Mouse (Mus musculus) fibroblast of lung, adult 2 months (primary cell): Measurements from ENCODE around the gene Hmgn2.

Source experiments
- DNase-seq: peaks from one replicate; pipeline ENCODE4 v3.0.0-alpha.2; 2011; ENCODE audit warnings: low read depth

The Hmgn2 gene

DNA sequence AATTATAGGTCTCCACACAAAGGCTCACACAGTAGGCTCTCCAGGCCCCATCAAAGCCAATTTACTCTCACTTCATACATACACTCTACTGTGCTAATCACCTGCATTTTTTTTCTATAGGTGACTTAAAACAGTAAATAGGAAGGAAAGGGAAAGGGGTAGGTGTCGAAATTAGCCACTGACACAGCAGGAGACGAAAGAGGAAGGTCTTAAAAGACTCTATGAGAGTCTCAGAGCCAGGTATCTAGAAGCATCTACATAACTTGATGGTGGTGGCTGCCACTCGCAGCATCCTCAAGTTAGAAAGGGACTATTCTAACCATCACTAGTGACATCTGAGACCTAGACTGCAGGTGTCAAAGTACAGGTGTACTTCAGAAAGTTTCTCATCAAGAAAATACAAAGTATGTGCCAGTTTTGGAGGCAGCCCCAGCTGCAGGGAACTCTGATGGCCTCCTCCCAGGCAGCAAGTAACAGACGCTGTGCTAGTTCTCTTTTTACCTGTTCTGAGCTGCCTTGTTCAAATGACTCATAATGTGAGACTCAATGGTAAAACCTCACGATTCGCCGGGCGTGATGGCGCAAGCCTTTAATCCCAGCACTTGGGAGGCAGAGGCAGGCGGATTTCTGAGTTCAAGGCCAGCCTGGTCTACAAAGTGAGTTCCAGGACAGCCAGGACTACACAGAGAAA lies 9.7 kb upstream of the Hmgn2 start:
- DNase-seq = no peak

GRCm38 (mm10) chr4:133971741-133972140 lies 3.3 kb upstream of the Hmgn2 start:
- DNase-seq = no peak

- DNase-seq = no peak
These were observed 2.4 kb upstream of the Hmgn2 start for GRCm38 (mm10) chr4:133970876-133971275.

GRCm38 (mm10) chr4:133970196-133970595 lies 1.7 kb upstream of the Hmgn2 start:
- no peak for DNase-seq

DNA sequence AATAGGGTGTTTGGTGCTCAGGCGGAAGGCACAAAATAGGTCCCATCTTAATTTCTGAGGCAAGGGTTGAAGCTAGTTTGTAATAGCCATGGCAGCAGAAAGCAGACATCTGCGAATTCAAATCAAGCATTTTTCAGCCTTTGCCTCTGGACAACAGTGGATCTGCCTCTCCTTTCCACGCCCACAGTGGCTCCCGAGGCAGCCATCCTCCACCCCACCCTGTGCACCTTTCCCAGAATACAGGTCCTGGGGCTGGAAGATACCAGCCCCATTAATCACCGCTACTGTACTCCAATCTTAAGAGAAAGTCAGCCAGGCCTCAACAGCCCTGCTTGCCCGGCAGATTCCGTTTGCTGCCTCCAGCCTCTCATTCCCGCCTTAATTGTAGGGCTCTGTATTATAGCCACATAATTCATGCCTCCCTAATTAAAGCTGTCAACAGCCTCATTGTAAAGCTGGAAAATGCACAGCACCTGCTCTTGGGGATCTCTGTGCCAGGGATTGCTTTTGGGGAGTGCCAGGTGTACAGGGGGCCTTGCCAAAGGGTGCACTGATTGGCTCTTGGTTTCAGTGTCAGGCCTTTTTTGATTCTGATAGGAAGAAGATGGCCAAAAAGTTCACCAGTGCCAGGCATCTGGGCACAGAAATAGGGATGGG lies 792 bp upstream of the Hmgn2 start:
- no peak for DNase-seq

DNA sequence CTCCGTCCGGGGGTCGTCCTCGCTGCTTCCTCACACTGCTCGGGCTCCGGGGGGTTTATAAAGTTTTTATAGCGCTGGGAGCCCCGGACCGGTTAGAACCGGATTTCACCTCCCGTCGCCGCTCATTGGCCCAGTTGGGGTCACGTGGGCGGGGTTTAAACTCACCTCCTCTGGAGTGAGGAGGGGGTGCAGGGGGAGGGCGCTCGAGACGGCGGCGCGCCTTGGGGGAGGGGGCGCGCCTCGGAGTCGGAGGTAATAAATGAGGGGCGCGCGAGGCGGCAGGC lies 642 bp downstream of the Hmgn2 start:
- DNase-seq = peak; percentile 49

DNA sequence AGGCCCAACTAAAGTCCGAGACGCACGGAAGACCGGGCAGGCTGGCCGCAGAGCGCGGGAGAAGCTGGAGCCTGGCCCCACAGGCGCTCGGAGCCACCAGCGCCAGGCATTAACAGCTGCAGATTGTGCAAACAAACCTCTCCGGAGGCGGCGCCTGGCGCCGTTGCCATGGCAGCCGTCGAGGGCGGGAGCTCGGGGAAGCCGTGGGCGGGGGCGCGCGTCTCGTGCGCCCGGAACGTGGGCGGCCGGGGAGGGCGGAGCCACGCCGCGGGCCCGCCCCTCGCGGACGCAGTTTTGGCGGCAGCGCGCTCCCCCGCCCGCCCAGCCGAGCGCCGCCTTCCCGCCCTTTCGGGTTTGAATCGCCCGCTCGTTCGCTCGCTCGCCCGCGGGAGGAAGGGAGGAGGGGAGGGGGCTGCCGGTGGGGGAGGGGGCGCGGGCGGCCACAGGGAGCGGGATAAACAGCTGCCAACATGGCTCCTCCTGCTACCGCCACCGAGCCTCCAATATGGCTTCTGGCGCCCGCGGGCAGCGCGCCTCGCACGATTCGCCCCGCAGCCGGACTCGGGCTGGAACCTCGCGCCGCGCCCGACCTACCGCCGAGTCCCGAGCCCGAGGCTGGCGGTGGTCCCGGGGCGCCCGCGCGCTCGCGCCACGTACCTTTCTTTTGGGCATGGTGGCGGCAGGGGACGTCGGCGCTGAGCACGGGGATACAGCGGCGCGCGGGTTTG lies 1.1 kb downstream of the Hmgn2 start:
- DNase-seq = peak; percentile 78

GRCm38 (mm10) chr4:133966271-133966940 lies 2.0 kb downstream of the Hmgn2 start:
- no peak for DNase-seq

DNA sequence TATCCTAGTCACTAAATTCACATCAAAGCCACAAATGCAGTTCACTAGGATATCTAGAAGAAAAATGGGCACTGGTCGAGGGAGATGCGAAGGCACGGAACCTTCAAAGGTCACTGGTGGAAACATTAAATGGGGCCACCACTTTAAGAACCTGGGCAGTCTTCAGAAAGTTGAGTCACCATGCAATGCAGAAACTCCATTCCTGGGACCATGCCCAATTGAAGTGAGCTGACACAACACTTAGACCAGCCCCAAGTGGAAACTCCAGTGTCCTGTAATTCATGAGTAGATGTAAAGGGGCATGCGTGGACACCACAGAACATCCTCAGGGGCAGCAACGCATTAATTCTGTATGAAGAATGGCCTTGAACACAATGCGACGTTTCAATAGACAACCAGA lies 5.9 kb downstream of the Hmgn2 start:
- DNase-seq = no peak

DNA sequence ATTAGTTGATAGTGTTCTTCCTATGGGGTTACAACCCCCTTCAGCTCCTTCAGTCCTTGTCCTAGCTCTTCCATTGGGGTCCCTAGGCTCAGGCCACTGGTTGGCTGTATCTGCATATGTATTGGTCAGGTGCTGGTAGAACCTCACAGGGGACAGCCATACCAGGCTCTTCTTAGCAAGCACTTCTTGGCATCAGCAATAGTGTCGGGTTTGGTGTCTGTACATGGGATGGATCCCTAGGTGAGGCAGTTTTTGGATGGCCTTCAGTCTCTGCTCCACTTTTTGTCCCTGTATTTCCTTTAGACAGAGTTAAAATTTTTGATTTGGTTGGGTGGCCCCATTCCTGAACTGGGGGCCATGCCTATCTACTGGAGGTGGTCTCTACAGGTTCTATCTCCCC lies 9.6 kb downstream of the Hmgn2 start:
- no peak for DNase-seq

DNA sequence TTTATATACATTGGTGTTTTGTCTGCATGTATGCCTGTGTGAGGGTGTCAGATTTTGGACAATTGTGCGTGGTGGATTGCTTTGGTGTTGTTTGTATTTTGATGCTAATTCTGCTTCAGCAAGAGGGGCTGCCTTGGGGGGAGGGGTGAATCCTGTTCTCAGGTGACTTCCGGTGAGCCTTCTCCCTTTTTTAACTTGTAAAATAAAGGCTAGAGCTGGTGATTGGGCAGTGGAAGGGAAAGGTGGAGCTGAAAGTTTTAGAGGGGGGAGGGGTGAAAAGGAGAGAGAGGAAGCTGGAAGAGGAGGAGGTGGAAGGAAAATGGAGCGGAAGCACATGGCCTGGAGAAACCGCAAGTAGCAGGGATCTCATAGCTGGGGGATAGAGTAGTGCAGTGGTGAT lies 12.1 kb downstream of the Hmgn2 start:
- no peak for DNase-seq

DNA sequence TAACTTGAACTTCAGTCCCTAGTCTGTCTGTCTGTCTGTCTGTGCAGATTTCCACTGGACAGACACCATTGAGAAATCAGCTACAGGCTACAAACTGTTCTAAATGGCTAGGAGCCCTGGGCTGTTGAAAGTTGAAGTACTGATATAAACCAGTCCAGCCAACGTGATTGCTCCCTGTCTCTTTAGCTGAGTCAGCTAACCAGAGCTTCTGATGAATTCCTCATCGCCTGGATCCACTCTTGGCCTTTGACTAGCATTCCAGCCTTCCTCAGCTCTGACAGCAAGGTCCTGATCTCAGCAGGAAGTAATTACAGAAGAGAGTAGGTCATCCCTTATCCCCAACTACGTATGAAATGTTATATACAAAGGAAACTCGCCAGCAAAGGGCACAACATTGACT lies 21.7 kb downstream of the Hmgn2 start:
- no peak for DNase-seq

DNA sequence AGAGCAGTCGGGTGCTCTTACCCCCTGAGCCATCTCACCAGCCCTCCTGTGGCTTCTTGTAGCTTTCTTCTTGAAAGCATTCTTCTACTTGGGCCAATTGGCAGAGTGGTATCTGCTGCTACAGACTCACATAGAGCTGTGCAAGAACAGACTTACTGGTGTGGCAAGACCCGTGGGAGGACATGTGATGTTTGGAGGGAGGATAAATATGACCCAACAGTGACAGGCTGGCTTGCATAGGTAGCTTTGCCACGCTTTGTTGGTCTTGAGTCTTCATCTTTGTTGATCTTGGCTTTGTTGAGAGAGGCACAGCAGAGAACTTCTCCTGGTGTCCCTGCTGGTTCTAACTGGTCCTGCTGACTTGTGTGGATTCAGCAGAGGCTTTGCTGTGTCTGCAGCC lies 24.7 kb downstream of the Hmgn2 start:
- DNase-seq = no peak

DNA sequence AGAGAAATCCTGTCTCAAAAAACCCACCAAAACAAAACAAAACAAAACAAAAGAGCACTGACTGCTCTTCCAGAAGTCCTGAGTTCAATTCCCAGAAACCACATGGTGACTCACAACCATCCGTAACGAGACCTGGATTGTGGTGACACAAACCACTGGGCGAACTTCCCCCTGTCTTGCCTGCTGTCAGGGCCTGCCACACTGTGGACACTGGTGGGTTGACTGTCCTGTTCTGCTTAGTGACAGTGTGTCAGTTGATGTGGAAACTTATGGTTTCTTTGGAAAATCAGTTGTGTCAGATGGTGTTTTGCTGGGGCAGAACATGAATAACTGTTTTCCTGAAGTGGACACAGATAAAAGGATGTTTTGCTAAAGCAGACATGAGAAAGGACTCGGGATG lies 25.8 kb downstream of the Hmgn2 start:
- DNase-seq = no peak

DNA sequence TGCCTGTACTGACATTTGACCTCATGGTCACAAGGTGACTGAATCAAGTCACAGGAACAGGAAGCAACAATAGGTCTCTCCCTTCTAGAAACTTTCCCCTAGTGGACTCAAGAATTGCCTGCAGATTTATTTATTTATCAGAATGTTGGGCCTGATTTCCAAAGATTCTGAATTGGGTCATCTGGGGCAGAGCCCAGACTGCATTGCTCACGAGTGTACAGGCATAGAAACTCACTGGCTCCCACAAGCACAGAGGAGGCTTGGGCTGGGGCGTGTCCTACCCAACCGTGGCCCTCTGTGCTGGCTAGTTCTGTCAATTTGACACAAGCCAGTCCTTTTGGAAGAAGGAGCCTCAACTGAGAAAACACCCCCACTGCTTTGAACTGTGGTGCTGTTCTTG lies 26.9 kb downstream of the Hmgn2 start:
- peak; percentile 91 for DNase-seq

GRCm38 (mm10) chr4:133940386-133941260 lies 27.8 kb downstream of the Hmgn2 start:
- no peak for DNase-seq

GRCm38 (mm10) chr4:133938077-133938476 lies 30.4 kb downstream of the Hmgn2 start:
- no peak for DNase-seq

GRCm38 (mm10) chr4:133931785-133932184 lies 36.7 kb downstream of the Hmgn2 start:
- DNase-seq = no peak

- no peak for DNase-seq
These were observed 37.1 kb downstream of the Hmgn2 start for GRCm38 (mm10) chr4:133931349-133931748.

DNA sequence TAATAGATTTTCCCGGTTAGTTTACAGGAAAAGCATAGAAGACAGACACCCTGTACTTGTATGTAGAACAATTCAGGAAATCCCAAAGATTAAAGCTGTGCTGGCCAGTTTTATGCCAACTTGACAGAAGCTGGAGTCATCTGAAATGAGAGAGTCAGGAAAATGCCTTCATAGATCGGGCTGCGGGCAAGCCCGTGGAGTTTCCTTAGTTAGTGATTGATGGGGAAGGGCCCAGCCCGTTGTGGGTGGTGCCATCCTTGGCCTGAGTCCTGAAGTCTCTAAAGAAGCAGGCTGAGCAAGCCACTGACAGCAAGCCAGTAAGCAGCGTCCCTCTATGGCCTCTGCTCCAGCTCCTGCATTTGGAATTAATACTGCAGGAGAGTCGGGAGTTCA lies 39.2 kb downstream of the Hmgn2 start:
- DNase-seq = no peak

GRCm38 (mm10) chr4:133928576-133929277 lies 39.7 kb downstream of the Hmgn2 start:
- no peak for DNase-seq
